Mouse (Mus musculus) gastrocnemius, postnatal 14 days (tissue): ENCODE results near the gene Zbtb37. TPM values are rescaled to one million over a fixed set of nuclear protein-coding genes. Genes with fewer than 3 reads are reported as not detected.
"Not testable (repeated sequence)": the region's sequence is repeated elsewhere in the genome, so short reads cannot be mapped to it uniquely, and the experiment has no call there.

Experiments
- DNase-seq: peaks from one replicate; pipeline ENCODE4 v3.0.0; 2021; ENCODE audit warnings: mixed read lengths
- intact Hi-C: fragments of 180-260 bp; cut with DNase I; formaldehyde crosslinking; loops from one replicate; pipeline ENCODE4 v1.15.1; 2025; ENCODE audit warnings: low total_unique reads
- total RNA-seq, 2 experiments: library from RNA; stranded (reverse); gene quantifications; 2 replicates each; pipeline ENCODE4 v1.2.3; 2021

The Zbtb37 gene
- total RNA-seq, 2 experiments from 2014 or later, result 4.6 to 9.1 TPM

- intact Hi-C loops, result no loop called here
- peak; percentile 28 for DNase-seq
Observed at GRCm38 (mm10) chr1:161035281-161035785, 684 bp upstream of the Zbtb37 start.

- DNase-seq, result no peak
- intact Hi-C loops, result no loop called here
Observed at GRCm38 (mm10) chr1:161033856-161034434, 704 bp downstream of the Zbtb37 start.

GRCm38 (mm10) chr1:161032345-161032744 is 2.3 kb downstream of the Zbtb37 start:
- intact Hi-C loops, result no loop called here
- DNase-seq, result no peak

GRCm38 (mm10) chr1:161031881-161032280 is 2.8 kb downstream of the Zbtb37 start:
- DNase-seq, result no peak
- intact Hi-C loops, result no loop called here

- DNase-seq, result no peak
- intact Hi-C loops, result no loop called here
Observed at GRCm38 (mm10) chr1:161030058-161030457, 4.6 kb downstream of the Zbtb37 start.

- DNase-seq, intact Hi-C loops: not testable (repeated sequence)
Observed at GRCm38 (mm10) chr1:161028427-161028826, 6.2 kb downstream of the Zbtb37 start.

GRCm38 (mm10) chr1:161027196-161027595 is 7.5 kb downstream of the Zbtb37 start:
- intact Hi-C loops, result no loop called here
- no peak for DNase-seq

GRCm38 (mm10) chr1:161025410-161026210 is 9.0 kb downstream of the Zbtb37 start:
- DNase-seq, result no peak
- intact Hi-C loops, result no loop called here

GRCm38 (mm10) chr1:161020051-161020450 is 14.6 kb downstream of the Zbtb37 start:
- DNase-seq, result no peak
- intact Hi-C loops, result no loop called here

- DNase-seq, result no peak
- intact Hi-C loops, result no loop called here
Observed at GRCm38 (mm10) chr1:161016378-161016777, 18.3 kb downstream of the Zbtb37 start.

GRCm38 (mm10) chr1:161010436-161010835 is 24.2 kb downstream of the Zbtb37 start:
- intact Hi-C loops, result no loop called here
- DNase-seq, result no peak

- intact Hi-C loops, result no loop called here
Observed at GRCm38 (mm10) chr1:161008038-161008437, 26.6 kb downstream of the Zbtb37 start.

GRCm38 (mm10) chr1:161006471-161006870 is 28.2 kb downstream of the Zbtb37 start:
- DNase-seq, result no peak
- intact Hi-C loops, result no loop called here

More at GRCm38 (mm10) chr1:161008038-161008437, 26.6 kb downstream of the Zbtb37 start:
- DNase-seq, result no peak

GRCm38 (mm10) chr1:161005526-161005925 is 29.1 kb downstream of the Zbtb37 start:
- intact Hi-C loops, result no loop called here

GRCm38 (mm10) chr1:161004942-161005341 is 29.7 kb downstream of the Zbtb37 start:
- intact Hi-C loops, result no loop called here
- DNase-seq, result no peak

More at GRCm38 (mm10) chr1:161005526-161005925, 29.1 kb downstream of the Zbtb37 start:
- no peak for DNase-seq

GRCm38 (mm10) chr1:160993851-160994250 is 40.8 kb downstream of the Zbtb37 start:
- intact Hi-C loops, result no loop called here
- no peak for DNase-seq

- DNase-seq, result no peak
- intact Hi-C loops, result no loop called here
Observed at GRCm38 (mm10) chr1:160989395-160989794, 45.3 kb downstream of the Zbtb37 start.

- intact Hi-C loops, result no loop called here
- no peak for DNase-seq
Observed at GRCm38 (mm10) chr1:160986881-160987635, 47.6 kb downstream of the Zbtb37 start.

- intact Hi-C loops, result no loop called here
- no peak for DNase-seq
Observed at GRCm38 (mm10) chr1:160985477-160985876, 49.2 kb downstream of the Zbtb37 start.

GRCm38 (mm10) chr1:160984731-160985130 is 49.9 kb downstream of the Zbtb37 start:
- intact Hi-C loops, DNase-seq: not testable (repeated sequence)
